In genomic region chr13:100776710-100777109, GRCm38 (mm10) we compare ENCODE assay signal across 9 mouse cellular contexts. TPM values are rescaled to one million over a fixed set of nuclear protein-coding genes. Genes with fewer than 3 reads are reported as not detected.
DNase-seq lines count a peak whose midpoint lies in the region; ATAC-seq and TF ChIP-seq lines count a peak whose summit lies in the region.
"Had no signal": no experiment of that assay in that cellular context is flagged by ENCODE, and none has a peak within 500 bp of the region (broad histone marks: within the 10 kb centered on the region; RNA-seq: fewer than 3 reads in every experiment).

No protein-coding gene starts in this region.

- TF ChIP-seq CTCF in hindbrain, postnatal 0 days (IDR thresholded peaks at IDR 0.05; ENCODE audit: low read depth), result no peak
- no peak for TF ChIP-seq CTCF in liver, embryonic 14.5 days (IDR thresholded peaks at IDR 0.05; ENCODE audit: low read depth)

- no peak overlapping the region for H3K9ac ChIP-seq in hindbrain, embryonic 14.5 days
- no peak overlapping the region for H3K9ac ChIP-seq in hindbrain, postnatal 0 days (replicated peaks; ENCODE audit: low read length)
- peak overlapping the region; percentile 70; the same call in 1 of the 2 replicates for H3K9ac ChIP-seq in liver, embryonic 14.5 days (replicated peaks)

- H3K4me2 ChIP-seq in hindbrain, embryonic 14.5 days (replicated peaks), result 0 out of 2 replicates have a peak overlapping the region, but pooled peaks have one; percentile 94
- H3K4me2 ChIP-seq in hindbrain, postnatal 0 days (ENCODE audit: low read depth, low read length), result no peak overlapping the region
- H3K4me2 ChIP-seq in liver, embryonic 14.5 days (ENCODE audit: low read depth), result peak overlapping the region; percentile 83

- H3K9me3 ChIP-seq in hindbrain, embryonic 14.5 days (ENCODE audit: control insufficient read depth, low read length), result no peaks in the 10 kb centered on the region
- no peaks in the 10 kb centered on the region for H3K9me3 ChIP-seq in hindbrain, postnatal 0 days (ENCODE audit: low read length)
- H3K9me3 ChIP-seq in liver, embryonic 14.5 days (ENCODE audit: control insufficient read depth, low read length), result no peaks in the 10 kb centered on the region

- H3K36me3 ChIP-seq in hindbrain, embryonic 14.5 days (replicated peaks; ENCODE audit: control insufficient read depth, insufficient read depth), result no peaks in the 10 kb centered on the region
- no peaks in the 10 kb centered on the region for H3K36me3 ChIP-seq in hindbrain, postnatal 0 days (ENCODE audit: insufficient read depth, low read length)
- peaks cover 48% of the 10 kb centered on the region for H3K36me3 ChIP-seq in liver, embryonic 14.5 days (replicated peaks; ENCODE audit: control insufficient read depth, insufficient read depth, low read depth)

- no peaks in the 10 kb centered on the region for H3K27me3 ChIP-seq in hindbrain, embryonic 14.5 days (ENCODE audit: control insufficient read depth, insufficient read depth, low read length)
- no peaks in the 10 kb centered on the region for H3K27me3 ChIP-seq in hindbrain, postnatal 0 days (ENCODE audit: insufficient read depth, low read length)
- H3K27me3 ChIP-seq in liver, embryonic 14.5 days (ENCODE audit: control insufficient read depth, insufficient read depth, low read length), result no peaks in the 10 kb centered on the region

- no peak for ATAC-seq in hindbrain, embryonic 14.5 days (ENCODE audit: low FRiP score)
- ATAC-seq in hindbrain, postnatal 0 days, result no peak
- ATAC-seq in liver, embryonic 14.5 days (ENCODE audit: insufficient read depth), result no peak

- 68% methylated on average over 6 of the region's 6 CpGs for WGBS in hindbrain, embryonic 14.5 days
- 68% methylated on average over 6 of the region's 6 CpGs for WGBS in hindbrain, postnatal 0 days
- 51% methylated on average over 6 of the region's 6 CpGs for WGBS in liver, embryonic 14.5 days (ENCODE audit: insufficient replicate concordance)

- DNase-seq in hindbrain, embryonic 14.5 days (ENCODE audit: low spot score), result no peak
- DNase-seq in hindbrain, postnatal 0 days (ENCODE audit: low spot score), result no peak
- DNase-seq in 416B (ENCODE audit: low read depth) (peak; percentile 19), ZHBTc4 (ENCODE audit: low read depth, low spot score) (peak; percentile 35), MN1 (ENCODE audit: low spot score) (no peak)
- DNase-seq in liver, embryonic 14.5 days (ENCODE audit: low read depth in 3 of 3, low spot score in 3 of 3), result no peak
- DNase-seq in cerebellum, postnatal 4 days (ENCODE audit: low spot score in 2 of 2), result no peak
- DNase-seq: gastrocnemius, postnatal 10 days; lung, adult 2 months had no signal

- peaks cover 6% of the 10 kb centered on the region; the same call in 1 of the 2 replicates for H3K4me1 ChIP-seq in hindbrain, embryonic 14.5 days (replicated peaks; ENCODE audit: control insufficient read depth, insufficient read depth, low read length)
- no peaks in the 10 kb centered on the region; the same call in 1 of the 2 replicates for H3K4me1 ChIP-seq in hindbrain, postnatal 0 days (ENCODE audit: insufficient read depth, low read length)
- H3K4me1 ChIP-seq in liver, embryonic 14.5 days (replicated peaks; ENCODE audit: control insufficient read depth in 2 of 2, insufficient read depth in 2 of 2, low read length in 1 of 2), result peaks cover 40 to 46% of the 10 kb centered on the region in 2 experiments

- TF ChIP-seq EP300 in liver, embryonic 14.5 days (IDR thresholded peaks at IDR 0.05; ENCODE audit: low read depth), result no peak

- no peak overlapping the region for H3K27ac ChIP-seq in hindbrain, embryonic 14.5 days
- H3K27ac ChIP-seq in hindbrain, postnatal 0 days, result no peak overlapping the region
- H3K27ac ChIP-seq in liver, embryonic 14.5 days, result peak overlapping the region; percentile 71

- no peak overlapping the region for H3K4me3 ChIP-seq in hindbrain, embryonic 14.5 days (replicated peaks; ENCODE audit: low read length)
- H3K4me3 ChIP-seq in hindbrain, postnatal 0 days (ENCODE audit: low read length), result no peak overlapping the region
- H3K4me3 ChIP-seq in liver, embryonic 14.5 days (ENCODE audit: insufficient read depth in 1 of 2, low read depth in 2 of 2, low read length in 2 of 2), result no peak overlapping the region

RNA-seq across cellular contexts. Expression of gene Cenph, which starts 1.0 kb away (rescaled TPM):
- 6.7 and 6.9 TPM in 2 replicates for polyA plus RNA-seq in hindbrain, embryonic 14.5 days (2014; fragmentation: Nextera tagmentation; extraction: Ambion mirVana)
- total RNA-seq in hindbrain, postnatal 0 days (2014; rRNA removed), result 1.7 and 3.6 TPM in 2 replicates
- 8.4 and 9.5 TPM in 2 replicates for polyA plus RNA-seq in hindbrain, postnatal 0 days (2015; fragmentation: Nextera tagmentation; extraction: Ambion mirVana)
- polyA plus RNA-seq in liver, embryonic 14.5 days (2012; rRNA removed), result 13.9 and 26.6 TPM in 2 replicates
- 40.2 and 40.3 TPM in 2 replicates for polyA plus RNA-seq in liver, embryonic 14.5 days (2014; fragmentation: Nextera tagmentation; extraction: Ambion mirVana)

RNA-seq across cellular contexts. Expression of gene Ccnb1, which starts 9.7 kb away (rescaled TPM):
- polyA plus RNA-seq in hindbrain, embryonic 14.5 days (2014; fragmentation: Nextera tagmentation; extraction: Ambion mirVana), result 40.7 and 51.4 TPM in 2 replicates
- total RNA-seq in hindbrain, postnatal 0 days (2014; rRNA removed), result 23.1 and 34.4 TPM in 2 replicates
- 37.6 and 44.8 TPM in 2 replicates for polyA plus RNA-seq in hindbrain, postnatal 0 days (2015; fragmentation: Nextera tagmentation; extraction: Ambion mirVana)
- polyA plus RNA-seq in liver, embryonic 14.5 days (2012; rRNA removed), result 100 and 123 TPM in 2 replicates
- polyA plus RNA-seq in liver, embryonic 14.5 days (2014; fragmentation: Nextera tagmentation; extraction: Ambion mirVana), result 255 and 287 TPM in 2 replicates

RNA-seq across cellular contexts. Expression of gene Mrps36, which starts 32.3 kb away (rescaled TPM):
- polyA plus RNA-seq in hindbrain, embryonic 14.5 days (2014; fragmentation: Nextera tagmentation; extraction: Ambion mirVana), result 154 and 169 TPM in 2 replicates
- 54.4 and 58.7 TPM in 2 replicates for total RNA-seq in hindbrain, postnatal 0 days (2014; rRNA removed)
- 180 and 198 TPM in 2 replicates for polyA plus RNA-seq in hindbrain, postnatal 0 days (2015; fragmentation: Nextera tagmentation; extraction: Ambion mirVana)
- 33.5 and 56.1 TPM in 2 replicates for polyA plus RNA-seq in liver, embryonic 14.5 days (2012; rRNA removed)
- polyA plus RNA-seq in liver, embryonic 14.5 days (2014; fragmentation: Nextera tagmentation; extraction: Ambion mirVana), result 135 and 150 TPM in 2 replicates

RNA-seq across cellular contexts. Expression of gene Cdk7, which starts 46.0 kb away (rescaled TPM):
- 37.6 and 42.3 TPM in 2 replicates for polyA plus RNA-seq in hindbrain, embryonic 14.5 days (2014; fragmentation: Nextera tagmentation; extraction: Ambion mirVana)
- total RNA-seq in hindbrain, postnatal 0 days (2014; rRNA removed), result 31.5 and 33.4 TPM in 2 replicates
- polyA plus RNA-seq in hindbrain, postnatal 0 days (2015; fragmentation: Nextera tagmentation; extraction: Ambion mirVana), result 37.7 and 38.8 TPM in 2 replicates
- polyA plus RNA-seq in liver, embryonic 14.5 days (2012; rRNA removed), result 11.7 and 16.6 TPM in 2 replicates
- 36.7 and 40.2 TPM in 2 replicates for polyA plus RNA-seq in liver, embryonic 14.5 days (2014; fragmentation: Nextera tagmentation; extraction: Ambion mirVana)

RNA-seq across cellular contexts. Expression of gene Slc30a5, which starts 56.5 kb away (rescaled TPM):
- 41.8 and 44.5 TPM in 2 replicates for polyA plus RNA-seq in hindbrain, embryonic 14.5 days (2014; fragmentation: Nextera tagmentation; extraction: Ambion mirVana)
- 41.3 and 41.7 TPM in 2 replicates for total RNA-seq in hindbrain, postnatal 0 days (2014; rRNA removed)
- 24.4 and 26.3 TPM in 2 replicates for polyA plus RNA-seq in hindbrain, postnatal 0 days (2015; fragmentation: Nextera tagmentation; extraction: Ambion mirVana)
- 15.6 and 20.6 TPM in 2 replicates for polyA plus RNA-seq in liver, embryonic 14.5 days (2012; rRNA removed)
- polyA plus RNA-seq in liver, embryonic 14.5 days (2014; fragmentation: Nextera tagmentation; extraction: Ambion mirVana), result 27.4 and 30.4 TPM in 2 replicates

Comparison
In these comparisons a context has a peak if more than half of its experiments do, and no peak if none do; other contexts are left out.
1. DNase-seq: peak in 416B (single experiment) and ZHBTc4 (single experiment); none in hindbrain, embryonic 14.5 days (single experiment), hindbrain, postnatal 0 days (single experiment), liver, embryonic 14.5 days (0 of 3), MN1 (single experiment) and cerebellum, postnatal 4 days (0 of 2).